Mouse (Mus musculus): ENCODE measurements around the gene Lrrc30. TPM values are rescaled to one million over a fixed set of nuclear protein-coding genes. Genes with fewer than 3 reads are reported as not detected.

The Lrrc30 gene
- polyA plus RNA-seq, 1 experiment from 2014 or later, result not detected

DNA sequence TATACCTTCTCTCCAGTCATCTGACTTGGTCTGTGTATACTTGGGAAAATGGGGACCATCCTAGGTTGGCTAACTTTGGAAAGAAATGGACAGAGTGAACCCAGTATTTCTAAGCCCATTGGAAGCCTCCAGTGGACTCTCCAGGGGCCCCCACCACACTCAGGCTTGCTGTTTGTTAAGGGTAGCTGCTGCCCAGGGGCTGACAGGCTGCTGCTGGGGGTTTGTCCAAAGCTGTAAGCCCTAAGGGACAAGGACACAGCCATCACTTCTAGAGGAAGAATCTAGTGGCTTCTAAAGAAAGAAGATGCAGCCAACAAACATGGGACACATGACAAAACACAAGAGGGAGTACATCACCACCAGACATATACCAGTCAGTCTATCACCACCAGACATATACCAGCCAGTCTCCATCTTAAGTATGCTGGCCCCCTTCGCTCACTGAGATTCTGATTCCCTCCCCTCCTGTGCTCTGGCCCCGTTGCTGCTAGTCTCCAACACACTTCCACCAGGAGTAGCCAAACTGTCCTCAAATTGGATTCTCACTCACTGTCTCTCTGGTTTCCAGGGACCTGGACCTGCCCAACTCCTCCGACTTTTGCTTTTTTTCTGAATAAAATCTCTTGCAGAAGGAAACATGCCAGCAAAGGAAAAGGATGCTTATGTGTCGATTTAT lies 49.7 kb downstream of the Lrrc30 start:
- no peak overlapping the region for H3K4me2 ChIP-seq (replicated peaks)
- no peaks in the 10 kb centered on the region for H3K9me3 ChIP-seq
- 0 out of 2 replicates have a peak, but pooled peaks cover 4% of the 10 kb centered on the region for H3K27me3 ChIP-seq
- no peaks in the 10 kb centered on the region for H3K4me1 ChIP-seq
- H3K27ac ChIP-seq (replicated peaks), result no peak overlapping the region
- H3K9ac ChIP-seq (replicated peaks), result no peak overlapping the region
- ATAC-seq (ENCODE audit: low FRiP score, low read depth), result no peak
- 82% methylated on average over 4 of the region's 4 CpGs for WGBS
- H3K36me3 ChIP-seq, result no peaks in the 10 kb centered on the region
- no peak overlapping the region for H3K4me3 ChIP-seq

DNA sequence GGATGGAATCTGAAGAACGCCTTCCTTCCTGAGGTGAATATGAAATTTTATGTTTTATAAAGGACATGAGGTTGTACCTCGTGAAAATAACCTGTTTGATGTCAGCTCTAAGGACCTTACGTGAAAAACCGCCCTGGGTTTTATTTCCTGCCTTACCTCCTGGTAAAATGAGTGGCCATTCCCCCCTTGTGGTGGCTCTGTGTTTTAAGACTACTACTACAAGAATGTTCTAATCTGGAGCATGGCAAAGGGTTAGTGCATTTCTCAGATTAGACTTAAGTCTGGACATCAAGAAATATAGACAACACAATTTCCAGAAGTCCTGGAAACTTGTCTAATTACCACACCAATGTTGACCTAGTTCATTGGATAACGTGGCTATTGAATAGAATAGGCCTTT lies 50.7 kb downstream of the Lrrc30 start:
- no peak overlapping the region for H3K4me2 ChIP-seq (replicated peaks)
- no peak overlapping the region for H3K9ac ChIP-seq (replicated peaks)
- WGBS, result 82% methylated on average over 5 of the region's 5 CpGs
- no peaks in the 10 kb centered on the region for H3K4me1 ChIP-seq
- ATAC-seq (ENCODE audit: low FRiP score, low read depth), result no peak
- no peaks in the 10 kb centered on the region for H3K36me3 ChIP-seq
- 0 out of 2 replicates have a peak, but pooled peaks cover 4% of the 10 kb centered on the region for H3K27me3 ChIP-seq
- no peak overlapping the region for H3K27ac ChIP-seq (replicated peaks)
- H3K4me3 ChIP-seq, result no peak overlapping the region
- H3K9me3 ChIP-seq, result no peaks in the 10 kb centered on the region

Other genes with a start within 250 kb of the Lrrc30 start
- gene Lama1, start 64.5 kb upstream of the Lrrc30 start, polyA plus RNA-seq (2016; fragmentation: Nextera tagmentation; extraction: Ambion mirVana), result 23.2 and 25.8 TPM in 2 replicates